Mouse (Mus musculus): ENCODE data around the gene Csk. TPM values are rescaled to one million over a fixed set of nuclear protein-coding genes. Genes with fewer than 3 reads are reported as not detected.

The Csk gene
- total RNA-seq, 2 experiments from 2014 or later: 23.7 to 30.6 TPM

DNA sequence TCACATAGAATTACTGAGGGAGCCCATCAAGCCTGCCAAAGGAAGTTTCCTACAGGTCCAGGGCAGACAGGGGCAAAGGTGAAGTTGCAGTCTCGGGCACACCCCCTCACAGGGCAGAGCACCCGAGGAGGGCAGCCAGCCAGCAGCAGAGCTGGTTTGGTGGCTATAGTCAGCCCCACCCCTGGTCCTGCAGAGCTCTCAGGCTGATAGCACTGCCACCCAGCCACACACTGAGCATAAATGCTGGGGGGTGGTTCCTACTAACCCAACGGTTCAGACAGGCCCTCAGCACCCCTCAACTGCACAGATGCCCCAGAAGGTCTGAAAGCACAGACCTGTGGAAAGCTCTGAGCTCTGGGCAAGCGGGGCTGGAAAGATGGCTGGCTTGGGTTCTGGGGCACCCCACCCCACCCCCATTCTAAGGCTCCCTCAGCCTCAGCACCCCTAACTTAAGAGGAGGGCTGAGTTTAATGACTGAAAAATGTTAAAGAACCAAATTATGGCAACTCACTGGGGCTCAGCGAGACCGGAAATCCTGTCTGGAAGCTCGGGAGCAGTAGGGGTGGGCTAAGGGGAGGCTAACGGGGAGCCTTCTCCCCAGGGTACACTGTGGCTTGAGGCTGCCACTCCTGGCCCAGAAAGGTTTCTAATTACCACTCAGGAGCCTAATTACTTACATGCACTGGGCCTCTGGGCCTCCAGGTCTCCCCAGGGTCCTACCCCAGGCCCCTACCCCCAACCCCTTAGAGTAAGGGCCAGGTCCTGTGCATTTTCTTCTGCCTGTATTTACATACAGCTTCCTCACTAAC is 14.6 kb downstream of the Csk start:
- DNase-seq: peak; percentile 50 to 68

DNA sequence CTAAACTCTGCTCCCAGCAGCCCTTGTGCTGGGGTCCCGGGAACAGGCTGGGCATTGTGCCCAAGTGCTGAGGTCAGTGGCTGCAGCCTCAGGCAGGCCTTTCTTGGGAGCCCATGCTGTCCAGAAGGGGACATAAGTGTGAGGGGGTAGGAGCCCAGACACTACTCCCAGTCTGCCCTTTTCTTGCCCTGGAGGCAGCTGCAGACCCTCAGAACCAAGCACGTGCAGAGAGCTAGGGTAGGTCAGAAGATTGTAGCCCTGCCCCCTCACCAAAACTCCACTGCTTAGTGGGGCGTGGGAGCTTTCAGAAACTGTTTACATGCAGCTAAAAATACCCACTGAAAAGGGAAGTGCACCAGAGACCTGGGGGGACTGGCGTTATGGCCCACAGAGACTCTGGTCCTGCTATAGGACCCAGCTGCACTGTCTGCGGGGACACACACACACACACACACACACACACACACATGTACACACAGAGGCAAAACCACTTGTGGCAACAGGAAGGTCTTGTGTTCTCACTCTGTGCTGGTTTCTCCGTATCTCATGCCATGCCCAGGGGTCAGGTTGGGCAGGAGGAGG is 15.6 kb downstream of the Csk start:
- DNase-seq: peak; percentile 68 to 78

- DNase-seq: no peak
Measured at GRCm38 (mm10) chr9:57637272-57637671, 16.2 kb downstream of the Csk start.

- DNase-seq: no peak
Measured at GRCm38 (mm10) chr9:57633481-57634024, 19.9 kb downstream of the Csk start.

DNA sequence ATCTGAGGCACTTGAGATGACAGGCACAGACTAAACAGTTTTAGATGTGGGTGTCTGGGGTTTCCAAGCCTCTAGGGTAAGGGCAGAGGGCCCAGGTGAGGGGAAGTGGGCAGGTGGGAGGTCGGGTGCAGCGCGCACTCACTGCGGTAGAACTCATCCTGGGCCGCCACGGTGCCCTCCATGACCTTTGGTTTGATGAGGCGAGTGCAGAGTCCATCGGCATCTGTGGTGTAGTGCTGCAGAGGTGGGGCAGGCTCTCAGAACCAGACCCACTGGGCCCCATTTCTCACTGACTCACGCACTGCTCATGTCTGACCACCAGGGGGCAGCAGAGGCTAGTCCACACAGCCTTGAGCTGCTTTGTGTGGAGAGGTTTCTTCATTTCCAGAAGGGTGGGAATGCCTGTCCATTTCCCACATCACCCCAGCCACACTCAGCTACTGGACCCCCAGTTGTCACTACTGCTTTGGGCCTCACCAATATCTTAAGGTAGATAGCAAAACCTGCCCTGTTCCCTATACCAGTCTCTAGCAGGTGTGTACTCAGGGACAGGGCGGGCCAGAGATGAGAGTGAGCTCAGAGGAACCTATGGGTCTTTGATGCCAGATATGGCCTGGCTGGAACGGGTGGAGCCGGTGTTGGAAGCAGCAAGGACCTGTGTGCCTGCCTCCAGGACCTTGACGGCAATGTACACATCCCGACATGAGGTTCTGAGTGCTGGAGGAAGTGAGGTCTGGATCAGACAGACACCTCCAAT is 24.1 kb downstream of the Csk start:
- DNase-seq: peak; percentile 78 to 92

DNA sequence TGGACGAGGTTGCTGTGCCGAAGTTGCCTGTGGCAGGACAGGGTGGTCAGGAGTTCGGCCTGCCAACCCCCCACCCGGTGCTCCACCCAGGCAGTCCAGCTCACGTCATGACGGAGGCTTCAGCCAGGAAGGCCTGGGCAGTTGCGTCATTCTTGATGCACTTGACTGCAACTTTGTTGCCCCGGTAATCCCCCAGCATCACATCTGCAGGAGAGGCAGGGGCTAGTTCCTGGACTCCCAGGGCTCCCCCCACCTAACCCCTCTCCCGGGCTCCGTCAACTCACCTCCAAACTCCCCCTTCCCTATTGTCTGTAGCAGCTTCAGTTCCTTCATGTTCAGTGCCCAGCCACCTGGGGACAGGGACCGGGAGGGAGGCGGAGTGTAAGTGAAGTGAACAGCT is 24.7 kb downstream of the Csk start:
- DNase-seq: no peak

DNA sequence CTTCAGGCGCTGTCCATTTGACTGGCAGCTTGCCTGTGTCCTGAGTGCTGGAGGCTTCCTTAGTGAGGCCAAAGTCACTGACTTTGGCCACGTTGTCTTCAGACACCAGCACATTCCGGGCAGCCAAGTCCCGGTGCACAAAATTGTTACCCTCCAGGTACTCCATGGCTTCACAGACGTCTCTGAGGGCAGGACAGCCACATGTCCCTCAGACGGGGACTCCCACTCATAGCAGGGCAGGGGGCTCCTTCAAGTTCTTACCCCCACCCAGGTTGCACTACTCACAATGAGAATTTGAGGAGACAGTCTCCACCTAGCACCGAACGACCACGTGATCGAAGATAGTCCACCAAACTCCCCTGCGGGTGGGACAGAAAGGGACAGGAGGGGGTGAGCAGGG is 25.5 kb downstream of the Csk start:
- DNase-seq: no peak

DNA sequence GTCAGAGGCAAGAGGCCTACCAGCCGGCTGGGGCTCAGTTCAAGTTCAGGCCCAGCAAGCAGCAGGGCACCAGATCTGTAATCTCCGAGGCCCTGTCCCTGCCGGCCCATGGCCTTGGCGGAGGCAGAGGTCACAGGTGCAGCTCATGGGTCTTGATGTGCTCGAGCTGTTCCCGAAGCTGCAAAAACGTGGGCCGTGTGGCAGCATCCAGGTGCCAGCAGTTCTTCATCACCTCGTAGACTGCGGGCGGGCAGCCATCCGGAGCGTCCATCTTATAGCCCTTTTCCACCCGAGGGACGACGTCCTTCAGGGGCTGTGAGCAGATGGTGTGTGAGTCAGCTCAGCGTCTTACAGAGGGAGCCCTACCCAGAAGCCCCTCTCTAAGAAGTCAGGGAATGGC is 26.2 kb downstream of the Csk start:
- DNase-seq: no peak

DNA sequence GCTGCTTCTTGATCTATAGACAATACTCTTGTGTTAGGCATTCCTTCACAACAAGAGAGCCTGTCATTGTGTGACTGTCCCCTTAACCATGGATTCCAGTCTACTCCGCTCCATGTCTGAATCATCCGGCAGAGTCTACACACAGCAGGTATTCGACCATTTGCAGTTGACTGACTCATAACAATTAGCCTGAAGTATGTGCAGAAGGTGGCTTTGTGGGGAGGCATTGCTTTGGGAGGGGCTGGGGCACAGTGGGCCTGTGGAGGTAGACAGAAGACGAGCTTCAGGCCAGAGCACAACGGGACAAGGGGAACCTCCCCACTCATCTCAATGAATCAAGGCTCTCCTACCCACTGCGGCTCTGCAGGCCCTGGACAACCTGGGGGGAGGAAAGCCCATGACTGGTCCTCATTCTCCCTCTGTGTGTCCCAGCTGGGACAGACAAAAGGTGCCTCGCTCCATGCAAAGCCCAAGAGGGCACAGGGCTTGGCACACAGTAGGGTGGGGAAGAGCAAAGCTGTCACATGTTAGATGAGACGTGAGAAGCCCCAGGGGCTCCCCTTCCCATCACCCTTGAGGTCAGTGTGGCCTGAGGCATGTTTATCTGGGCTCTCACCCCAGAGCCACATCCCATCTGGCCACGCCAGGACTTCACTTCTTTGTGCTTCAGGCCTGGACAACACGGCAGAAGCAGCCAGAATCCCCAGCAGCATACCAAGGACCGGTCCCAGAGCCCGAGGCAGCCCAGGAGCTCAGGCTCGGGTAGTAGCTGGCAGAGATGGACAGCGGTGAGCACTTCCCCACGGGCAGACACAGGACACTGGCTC is 27.5 kb downstream of the Csk start:
- no peak for DNase-seq

- no peak for DNase-seq
Measured at GRCm38 (mm10) chr9:57624295-57624694, 29.1 kb downstream of the Csk start.

DNA sequence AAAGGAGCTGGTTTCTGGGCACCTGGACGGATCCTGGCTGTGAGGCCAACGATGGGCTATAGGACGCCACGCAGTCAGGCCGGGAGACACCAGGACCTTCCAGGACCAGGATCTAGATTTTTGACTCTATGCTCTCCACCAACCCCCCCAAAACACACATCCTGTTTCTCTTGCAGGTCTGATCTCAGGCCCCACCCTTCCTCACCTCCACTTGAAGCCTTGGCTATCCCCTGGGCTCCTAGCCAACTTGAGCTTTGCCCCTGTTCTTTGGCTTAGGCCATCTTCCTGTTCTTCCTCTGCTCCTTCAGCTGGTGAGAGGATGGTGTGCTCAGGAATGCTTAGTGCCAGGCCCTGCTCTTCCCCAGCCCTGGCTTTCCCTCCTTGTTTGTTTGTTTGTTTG is 32.8 kb downstream of the Csk start, which contains the start of gene Lman1l:
Gene Lman1l, minus strand, starts transcription at position 101 of the 400 bp plus-strand sequence.
- DNase-seq: no peak

DNA sequence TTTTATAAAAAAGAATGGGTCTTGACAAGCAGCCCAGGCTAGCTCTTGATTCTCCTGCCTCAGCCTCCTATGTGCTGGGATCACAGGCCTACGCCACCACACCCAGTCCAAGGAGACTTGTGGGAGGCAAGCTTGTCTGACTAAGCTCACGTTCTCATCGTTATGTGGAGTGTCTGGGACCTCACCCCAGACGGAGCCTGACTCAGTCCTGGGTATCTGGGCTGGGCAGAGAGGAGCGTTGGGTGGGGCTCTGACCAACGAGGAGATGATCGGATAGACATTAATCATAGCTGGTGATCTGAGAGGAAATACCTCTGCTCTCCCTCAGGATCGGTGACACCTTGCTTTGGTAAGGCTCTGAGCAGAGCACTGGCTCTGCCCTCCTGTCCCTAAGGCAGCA is 34.6 kb downstream of the Csk start:
- no peak for DNase-seq

DNA sequence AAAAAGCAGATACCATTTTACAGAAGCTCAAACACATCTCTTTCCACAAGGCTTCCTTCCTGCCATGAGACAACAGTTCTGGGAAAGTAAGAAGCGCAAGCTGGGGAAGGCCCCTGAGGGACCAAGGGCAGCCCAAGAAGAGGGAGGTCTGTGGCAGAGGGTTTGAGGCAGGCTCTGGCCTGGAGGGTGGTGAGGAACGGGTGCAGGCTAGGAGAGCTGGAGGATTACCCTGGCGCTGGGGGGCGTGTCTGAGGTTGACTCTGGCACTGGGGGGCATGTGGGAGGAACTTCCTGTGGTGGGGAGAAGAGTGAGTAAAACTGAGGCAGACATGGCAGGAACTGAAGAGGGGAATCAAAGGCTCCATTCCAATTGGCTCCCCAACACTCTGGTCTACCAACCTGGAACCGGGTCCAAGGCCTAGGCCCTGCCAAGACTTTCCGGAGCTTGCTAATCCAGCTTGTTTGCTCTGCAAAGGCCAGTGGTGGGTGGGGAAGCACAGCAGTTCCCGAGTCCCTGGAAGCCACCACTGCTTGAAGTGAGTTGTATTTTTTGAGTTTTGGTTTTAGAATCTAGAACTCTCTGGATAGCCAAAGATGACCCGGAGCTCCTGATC is 35.8 kb downstream of the Csk start:
- no peak for DNase-seq

GRCm38 (mm10) chr9:57614786-57615185 is 38.6 kb downstream of the Csk start:
- no peak for DNase-seq

DNA sequence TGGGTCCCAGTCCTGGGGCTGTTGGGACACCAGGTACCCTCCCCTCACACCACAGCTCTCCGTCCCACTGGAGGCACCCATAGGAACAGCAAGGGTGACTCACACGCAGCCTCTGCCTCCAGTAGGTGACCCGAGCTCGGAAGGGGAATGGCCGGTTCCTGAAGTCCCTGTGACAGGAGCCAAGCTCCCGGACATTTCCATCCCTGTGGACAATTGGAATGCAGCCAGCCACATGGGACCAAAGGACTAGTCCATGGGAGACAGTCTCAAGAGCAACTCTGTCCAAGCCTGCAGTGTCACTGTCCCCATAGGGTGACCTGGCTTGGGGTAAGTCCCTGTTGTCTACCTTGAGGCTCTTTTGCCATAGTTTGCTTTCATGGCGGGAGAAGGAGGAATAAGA is 39.5 kb downstream of the Csk start:
- no peak for DNase-seq

DNA sequence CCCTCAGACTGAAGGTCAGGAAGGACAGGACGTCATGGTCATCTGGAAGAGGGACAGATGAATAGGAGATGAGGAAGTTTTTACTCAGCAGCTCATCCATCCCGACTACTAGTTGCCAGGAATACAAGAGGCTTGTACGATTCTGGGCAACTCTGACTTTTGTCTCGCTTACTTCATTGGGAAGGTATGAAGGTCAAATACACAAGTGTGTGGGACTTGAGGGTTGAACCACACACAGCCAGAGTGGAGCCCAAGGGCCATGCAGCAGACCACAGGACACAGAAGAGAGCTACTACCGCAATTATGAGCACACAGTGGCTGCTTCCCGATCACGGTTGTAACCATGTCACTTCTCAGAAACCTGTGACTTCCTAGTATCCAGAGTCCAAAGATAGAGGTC is 40.8 kb downstream of the Csk start:
- DNase-seq: no peak

- no peak for DNase-seq
Measured at GRCm38 (mm10) chr9:57610359-57610826, 43.0 kb downstream of the Csk start.

DNA sequence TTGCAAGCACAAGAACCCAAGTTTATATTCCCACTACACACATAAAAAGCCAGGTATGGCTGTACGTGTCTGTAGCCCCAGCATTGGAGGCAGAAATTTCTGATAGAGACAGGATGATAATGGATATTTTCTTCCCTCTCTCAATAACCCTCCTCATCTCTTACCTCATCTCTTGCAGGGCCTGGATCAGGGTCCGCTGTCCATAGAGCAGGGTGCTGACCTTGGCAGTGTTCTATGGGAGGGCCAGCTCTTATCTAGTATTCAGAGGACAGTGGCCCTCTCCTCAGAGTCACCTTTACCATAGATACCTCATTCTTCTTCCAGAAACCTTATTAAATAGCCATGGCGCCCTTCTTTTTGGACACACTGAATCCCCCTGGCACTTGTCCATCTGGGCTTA is 43.6 kb downstream of the Csk start:
- DNase-seq: no peak

DNA sequence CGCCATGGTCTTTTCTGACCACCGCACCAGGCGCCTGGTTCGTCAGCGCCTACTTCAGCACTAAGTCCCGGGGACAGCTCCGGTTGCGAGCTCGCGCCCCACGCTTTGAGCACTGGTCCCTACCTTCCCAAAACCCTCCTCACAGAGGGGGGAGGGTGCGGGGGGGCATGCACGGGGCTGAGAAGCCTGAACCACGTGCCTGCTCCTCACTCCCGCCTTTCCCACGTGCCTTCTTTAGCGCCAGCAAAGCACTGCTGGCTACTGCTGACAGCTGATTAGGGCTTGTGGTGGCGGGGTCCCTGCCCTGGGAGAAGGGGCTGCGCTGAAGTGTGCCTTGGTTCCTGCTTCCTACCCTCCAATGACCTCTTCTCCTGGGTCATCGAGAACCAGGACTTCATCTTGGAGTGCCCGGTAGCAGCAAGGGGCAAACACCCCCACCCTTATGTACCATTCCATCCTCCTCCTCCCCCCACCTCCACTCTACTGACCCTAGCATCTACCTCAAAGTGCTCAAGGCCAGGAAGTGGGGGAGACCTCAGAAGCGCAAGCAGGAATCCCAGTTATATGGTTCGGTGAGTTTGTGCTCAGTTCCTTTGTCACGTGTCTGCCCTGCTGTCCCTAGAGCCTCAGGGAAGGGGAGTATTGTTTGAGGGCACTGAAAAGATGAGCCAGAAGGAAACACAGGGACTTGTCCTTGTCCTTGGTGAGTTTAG is 47.1 kb downstream of the Csk start, which contains the start of gene Cplx3:
Gene Cplx3, minus strand, starts transcription at position 143 of the 713 bp plus-strand sequence.
- DNase-seq: peak in 1 of 2 experiments; percentile 54

DNA sequence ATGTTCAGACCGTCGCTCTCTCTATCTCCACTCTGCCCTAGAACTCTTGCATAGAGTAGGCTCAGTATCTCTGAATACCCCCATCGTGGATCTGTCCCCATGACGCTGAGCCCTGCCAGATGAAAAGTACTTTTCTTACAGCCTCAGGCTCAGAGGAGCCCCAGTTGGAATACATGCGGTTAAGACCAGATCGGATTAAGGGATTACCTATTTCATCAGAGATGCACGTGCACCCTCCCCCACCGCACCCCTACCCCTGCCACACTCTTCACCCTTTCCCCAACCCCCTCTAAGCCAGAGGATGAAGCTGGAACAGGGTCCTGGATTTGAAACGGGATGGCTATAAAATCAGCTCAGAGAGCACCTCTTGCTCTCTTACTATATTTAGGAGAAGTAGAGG is 47.9 kb downstream of the Csk start:
- no peak for DNase-seq

- no peak for DNase-seq
Measured at GRCm38 (mm10) chr9:57604875-57605274, 48.6 kb downstream of the Csk start.

Data from heart, adult 18-20 months (tissue).